Mouse (Mus musculus) forebrain, embryonic 13.5 days (tissue): ENCODE measurements at regions not wholly inside any gene's neighbourhood (a gene's known extent, or its start where the extent isn't known, plus 50 kb on each side); places are given as distances from the start of the nearest gene placed in this dataset.
A peak's percentile ranks its signal among the peaks of the same experiment; 100 is the strongest.

Experiments used
- ATAC-seq: fragments of 200-750 bp; cut with Nextera tagmentation; 2 replicates; pipeline ENCODE4 v1.8.0; 2017
- H3K27ac ChIP-seq: fragments of 300-500 bp; sonication (generic); 2 replicates; pipeline ENCODE4 v1.5.1; 2015; ENCODE audit warnings: inconsistent platforms, mild to moderate bottlenecking, moderate library complexity
- H3K27me3 ChIP-seq: fragments of 300-500 bp; sonication (generic); 2 replicates; pipeline ENCODE4 v1.6.1; 2015; ENCODE audit warnings: mild to moderate bottlenecking, inconsistent platforms
- H3K36me3 ChIP-seq: fragments of 300-500 bp; sonication (generic); 2 replicates; pipeline ENCODE4 v1.6.1; 2015; ENCODE audit warnings: mild to moderate bottlenecking, inconsistent platforms; ENCODE audit not compliant: poor library complexity, severe bottlenecking
- H3K4me1 ChIP-seq: fragments of 300-500 bp; sonication (generic); 2 replicates; pipeline ENCODE4 v1.6.1; 2015; ENCODE audit warnings: inconsistent platforms
- H3K4me2 ChIP-seq: fragments of 300-500 bp; sonication (generic); 2 replicates; pipeline ENCODE4 v1.6.1; 2015; ENCODE audit warnings: inconsistent platforms, mild to moderate bottlenecking, moderate library complexity
- H3K4me3 ChIP-seq: fragments of 300-500 bp; sonication (generic); 2 replicates; pipeline ENCODE4 v1.5.1; 2015; ENCODE audit warnings: mild to moderate bottlenecking, inconsistent platforms
- H3K9ac ChIP-seq: fragments of 300-500 bp; sonication (generic); 2 replicates; pipeline ENCODE4 v1.6.1; 2015; ENCODE audit warnings: mild to moderate bottlenecking, inconsistent platforms
- H3K9me3 ChIP-seq: fragments of 300-500 bp; sonication (generic); replicated peaks from 2 replicates; pipeline ENCODE4 v1.6.1; 2016; ENCODE audit warnings: inconsistent platforms
- WGBS: fragments of 180-500 bp; shearing (Covaris S2); methylation state at CpG from one replicate; pipeline ENCODE4 v1.1.7; 2015; 5-methylcytosine and 5-hydroxymethylcytosine counted together

DNA sequence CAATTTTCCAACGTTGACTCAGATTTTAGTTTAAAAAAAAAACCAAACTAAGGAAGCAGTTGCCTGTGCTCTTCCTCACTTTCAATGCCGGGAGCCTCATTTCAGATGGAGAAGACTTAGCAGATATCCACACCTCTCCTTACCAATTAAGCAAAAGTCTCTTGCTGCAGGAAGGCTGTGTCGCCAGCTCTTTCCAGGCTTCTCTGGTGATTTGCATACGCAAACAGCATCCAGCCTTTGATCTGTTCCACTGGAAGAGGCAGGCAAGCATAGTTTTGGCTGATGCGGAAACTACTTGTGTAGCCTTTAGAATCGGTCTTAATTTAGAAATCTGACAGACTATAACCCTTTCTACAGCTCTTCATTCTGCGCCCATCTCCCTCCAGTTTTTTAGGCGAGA, 108.5 kb downstream of the Cavin4 start:
- no peak overlapping the region for H3K4me3 ChIP-seq
- H3K9ac ChIP-seq, result no peak overlapping the region
- H3K4me1 ChIP-seq, result 0 out of 2 replicates have a peak, but pooled peaks cover 12% of the 10 kb centered on the region
- no peak for ATAC-seq
- H3K4me2 ChIP-seq, result no peak overlapping the region
- H3K27ac ChIP-seq, result no peak overlapping the region
- no peaks in the 10 kb centered on the region for H3K27me3 ChIP-seq
- H3K36me3 ChIP-seq, result no peaks in the 10 kb centered on the region
- no peaks in the 10 kb centered on the region for H3K9me3 ChIP-seq
- 52% methylated on average over 8 of the region's 8 CpGs for WGBS

DNA sequence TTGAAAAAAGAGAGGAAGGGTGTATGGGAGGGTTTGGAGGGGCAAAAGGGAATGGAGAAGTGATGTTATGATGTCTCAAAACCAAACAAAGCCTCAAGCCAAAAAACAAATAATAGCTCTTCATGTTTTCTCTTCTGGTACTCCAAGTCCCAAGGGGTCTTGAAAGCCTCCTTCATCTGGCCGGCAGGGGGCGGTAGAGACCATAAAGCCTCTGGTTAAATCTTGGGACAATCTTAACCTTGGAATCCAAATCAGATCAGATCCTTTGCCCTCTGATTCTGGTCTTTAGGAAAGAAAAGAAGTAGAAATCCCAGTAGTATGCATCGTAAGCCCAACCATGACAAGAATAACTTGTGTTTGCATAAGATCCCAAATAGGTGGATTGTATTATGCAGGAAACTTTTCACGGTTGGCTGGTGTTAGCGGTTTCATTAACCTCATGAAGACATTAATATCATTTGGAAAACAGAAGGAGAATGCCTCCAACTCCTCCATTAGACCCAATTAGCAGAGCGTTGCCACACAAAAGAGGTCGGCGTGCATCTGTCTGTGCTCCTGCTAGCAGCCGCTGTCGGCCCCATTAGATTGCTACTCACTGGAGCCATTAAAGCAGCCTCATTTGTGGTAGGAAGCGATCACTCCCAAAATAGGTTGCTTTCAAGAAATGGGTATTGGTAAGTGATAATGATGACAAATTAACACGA, 116.0 kb downstream of the Cavin4 start:
- no peaks in the 10 kb centered on the region for H3K9me3 ChIP-seq
- peak; percentile 92 for ATAC-seq
- no peaks in the 10 kb centered on the region for H3K27me3 ChIP-seq
- peaks cover 26% of the 10 kb centered on the region for H3K4me1 ChIP-seq
- H3K27ac ChIP-seq, result peak overlapping the region; percentile 55
- H3K9ac ChIP-seq, result no peak overlapping the region
- no peak overlapping the region for H3K4me3 ChIP-seq
- no peaks in the 10 kb centered on the region for H3K36me3 ChIP-seq
- H3K4me2 ChIP-seq, result peak overlapping the region; percentile 33; the same call in 1 of the 2 replicates
- WGBS, result 14% methylated on average over 12 of the region's 12 CpGs

DNA sequence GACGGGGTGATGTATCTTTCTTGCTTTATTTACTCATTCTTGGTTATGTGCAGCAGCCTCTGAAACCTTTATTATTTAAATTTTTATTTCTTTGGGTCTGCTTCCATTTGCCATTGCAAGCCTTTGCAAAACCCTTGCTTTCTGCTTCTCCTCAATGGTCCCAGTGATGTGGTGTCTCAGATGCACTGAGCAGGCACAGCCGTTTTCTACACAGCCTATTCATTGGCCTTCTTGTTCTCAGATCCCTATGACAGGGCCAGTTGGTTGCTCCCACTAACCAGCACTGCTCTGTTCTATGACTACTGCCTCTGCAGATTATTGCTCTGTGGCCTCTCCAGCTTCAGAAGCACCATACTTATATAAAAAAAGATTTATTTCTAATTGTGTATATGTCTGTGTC, 116.6 kb downstream of the Cavin4 start:
- Histone ChIP-seq H3K27ac (peak overlapping the region; percentile 55; the same call in 1 of the 2 replicates), H3K27me3 (no peaks in the 10 kb centered on the region), H3K4me2 (peak overlapping the region; percentile 33; the same call in 1 of the 2 replicates), H3K4me3 (no peak overlapping the region), H3K9ac (no peak overlapping the region), H3K36me3 (no peaks in the 10 kb centered on the region), H3K4me1 (peaks cover 26% of the 10 kb centered on the region), H3K9me3 (no peaks in the 10 kb centered on the region)
- peak; percentile 88 for ATAC-seq
- WGBS, result 39% methylated on average over 2 of the region's 2 CpGs

DNA sequence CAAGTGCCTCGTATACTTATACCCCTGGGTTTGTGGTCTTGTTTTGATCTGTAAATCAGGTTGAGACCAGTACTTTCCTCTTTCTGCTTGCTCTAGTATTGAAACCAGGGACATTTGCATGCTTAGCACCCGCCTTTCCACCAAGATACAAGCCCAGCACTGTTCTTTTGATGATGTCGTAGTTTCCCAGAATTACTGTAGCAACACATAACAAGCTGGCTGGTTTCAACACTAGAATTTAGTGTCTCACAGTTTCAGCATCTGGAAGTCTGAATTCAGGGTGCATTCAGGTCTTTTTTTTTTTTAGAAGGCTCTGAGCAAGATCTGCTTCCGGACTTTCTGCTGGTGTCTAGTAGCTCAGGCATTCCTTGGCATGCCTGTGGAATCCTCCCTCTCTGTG, 117.8 kb downstream of the Cavin4 start:
- Histone ChIP-seq H3K27me3 (no peaks in the 10 kb centered on the region), H3K4me3 (no peak overlapping the region), H3K4me1 (peaks cover 26% of the 10 kb centered on the region), H3K9me3 (no peaks in the 10 kb centered on the region), H3K9ac (no peak overlapping the region), H3K27ac (no peak overlapping the region), H3K36me3 (no peaks in the 10 kb centered on the region), H3K4me2 (no peak overlapping the region)
- ATAC-seq, result no peak
- WGBS, result 67% methylated on average over 4 of the region's 4 CpGs

DNA sequence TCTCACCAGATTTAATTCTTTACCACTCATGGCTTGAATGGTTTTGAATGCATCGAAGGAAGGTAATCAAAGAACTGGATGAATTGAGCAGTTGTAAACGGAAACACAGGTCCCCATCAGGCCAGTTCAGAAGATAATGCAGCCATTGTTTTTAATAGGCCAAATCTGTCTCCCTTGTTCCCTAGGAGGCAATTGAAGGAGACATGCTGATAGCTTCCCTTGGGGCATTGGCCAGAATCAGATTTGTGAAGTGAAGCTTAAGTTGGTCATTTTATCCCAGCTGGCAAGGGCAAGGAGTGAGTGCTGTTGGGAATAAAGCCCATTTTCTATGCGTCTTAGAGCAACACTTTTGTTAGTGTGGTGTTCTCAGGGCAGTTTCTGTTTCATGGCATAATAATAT, 119.4 kb downstream of the Cavin4 start:
- WGBS, result 17% methylated on average over 3 of the region's 3 CpGs
- Histone ChIP-seq H3K4me3 (no peak overlapping the region), H3K9me3 (no peaks in the 10 kb centered on the region), H3K27ac (no peak overlapping the region), H3K9ac (no peak overlapping the region), H3K4me1 (peaks cover 26% of the 10 kb centered on the region), H3K4me2 (no peak overlapping the region), H3K27me3 (no peaks in the 10 kb centered on the region), H3K36me3 (no peaks in the 10 kb centered on the region)
- ATAC-seq, result no peak

DNA sequence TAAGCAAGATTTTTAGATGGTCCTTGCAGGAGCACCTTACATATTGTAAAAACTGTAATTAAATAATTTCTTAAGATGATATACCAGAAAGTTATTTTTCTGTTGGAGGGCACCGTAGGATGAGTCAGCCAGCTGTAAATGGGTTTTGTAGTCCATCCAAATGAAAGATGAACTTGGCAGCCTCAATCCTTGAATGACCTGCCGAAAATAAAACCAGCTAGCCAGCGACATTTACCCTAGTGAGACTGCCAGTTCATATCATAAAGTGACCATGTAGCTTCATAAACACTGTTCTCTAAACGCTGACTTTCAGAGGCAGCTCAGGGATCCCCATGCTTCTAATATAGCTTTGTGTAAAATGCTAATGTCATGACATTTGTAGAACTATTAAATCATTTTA, 127.8 kb downstream of the Cavin4 start:
- WGBS, result 94% methylated on average over 4 of the region's 4 CpGs
- no peaks in the 10 kb centered on the region for H3K27me3 ChIP-seq
- H3K4me3 ChIP-seq, result no peak overlapping the region
- no peak overlapping the region for H3K4me2 ChIP-seq
- H3K27ac ChIP-seq, result no peak overlapping the region
- H3K36me3 ChIP-seq, result no peaks in the 10 kb centered on the region
- H3K9me3 ChIP-seq, result no peaks in the 10 kb centered on the region
- H3K4me1 ChIP-seq, result no peaks in the 10 kb centered on the region
- no peak overlapping the region for H3K9ac ChIP-seq
- ATAC-seq, result no peak

DNA sequence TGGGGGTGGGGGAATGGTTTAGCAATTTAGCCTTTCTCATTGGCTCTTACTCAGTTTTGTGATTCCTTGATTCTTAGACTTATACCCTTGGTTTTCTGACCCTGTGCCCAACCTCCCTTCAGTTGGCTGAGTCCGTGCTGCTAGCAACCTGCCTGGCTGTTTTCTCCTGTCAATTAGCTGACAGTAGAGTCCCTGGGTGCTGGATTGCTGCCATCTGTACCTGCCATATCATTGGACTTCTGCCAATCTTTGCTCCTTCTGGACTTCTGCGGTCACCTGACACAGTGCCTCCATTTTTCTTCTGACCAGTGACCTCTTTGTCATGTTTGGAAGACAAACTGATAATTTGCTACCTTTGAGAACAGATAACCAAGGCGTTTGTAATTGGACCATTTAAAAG, 140.5 kb downstream of the Cavin4 start:
- H3K27me3 ChIP-seq, result no peaks in the 10 kb centered on the region
- H3K4me3 ChIP-seq, result no peak overlapping the region
- no peak overlapping the region for H3K27ac ChIP-seq
- no peak overlapping the region for H3K9ac ChIP-seq
- H3K4me2 ChIP-seq, result no peak overlapping the region
- WGBS, result 57% methylated on average over 3 of the region's 3 CpGs
- H3K36me3 ChIP-seq, result no peaks in the 10 kb centered on the region
- H3K4me1 ChIP-seq, result peaks cover 8% of the 10 kb centered on the region; the same call in 1 of the 2 replicates
- H3K9me3 ChIP-seq, result no peaks in the 10 kb centered on the region
- ATAC-seq, result 0 out of 2 replicates have a peak, but pooled peaks have one; percentile 6

DNA sequence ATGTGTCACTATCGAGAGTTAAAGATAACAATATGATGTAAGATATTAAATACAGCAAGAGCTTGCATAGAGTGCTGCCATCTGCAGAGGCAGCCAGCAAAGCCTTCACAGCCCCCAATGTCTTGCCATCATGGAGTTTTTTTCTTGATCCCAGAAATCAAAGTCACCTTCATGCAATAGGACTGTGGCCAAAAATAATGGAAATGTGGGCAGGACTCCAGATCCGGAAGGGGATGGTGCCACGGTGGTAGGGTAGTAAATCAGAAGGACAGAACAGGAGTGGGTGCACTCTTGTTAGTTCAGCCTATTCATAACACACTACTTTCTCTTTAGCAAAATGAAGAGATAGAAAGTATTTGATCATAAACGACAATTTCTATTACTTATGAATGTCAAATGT, 145.3 kb downstream of the Cavin4 start:
- Histone ChIP-seq H3K27me3 (no peaks in the 10 kb centered on the region), H3K36me3 (no peaks in the 10 kb centered on the region), H3K4me3 (no peak overlapping the region), H3K9me3 (no peaks in the 10 kb centered on the region), H3K4me2 (no peak overlapping the region), H3K9ac (no peak overlapping the region), H3K4me1 (peaks cover 4% of the 10 kb centered on the region; the same call in 1 of the 2 replicates), H3K27ac (no peak overlapping the region)
- no peak for ATAC-seq
- 96% methylated on average over 4 of the region's 4 CpGs for WGBS

DNA sequence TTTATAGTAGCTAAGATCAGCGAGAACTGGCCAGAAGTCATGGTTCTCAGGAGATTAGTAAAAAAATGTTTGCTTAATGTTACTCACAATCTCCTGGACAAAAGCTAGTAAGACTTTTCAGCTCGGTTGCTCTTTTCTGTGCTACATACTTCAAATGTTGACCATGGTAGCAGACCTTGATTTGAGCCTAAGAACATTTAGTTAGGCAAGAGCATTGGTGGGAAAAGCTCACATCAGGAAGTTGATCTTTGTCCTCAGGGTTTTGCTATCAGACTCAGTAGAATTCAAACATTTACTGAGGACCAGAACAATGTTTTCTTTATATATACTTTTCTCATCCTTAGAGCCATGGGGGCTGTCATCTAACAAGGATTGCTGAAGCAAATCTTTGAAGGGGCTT, 170.4 kb downstream of the Cavin4 start:
- no peaks in the 10 kb centered on the region for H3K36me3 ChIP-seq
- no peak overlapping the region for H3K4me2 ChIP-seq
- no peaks in the 10 kb centered on the region for H3K4me1 ChIP-seq
- no peaks in the 10 kb centered on the region for H3K9me3 ChIP-seq
- H3K4me3 ChIP-seq, result no peak overlapping the region
- ATAC-seq, result no peak
- no peak overlapping the region for H3K27ac ChIP-seq
- no peaks in the 10 kb centered on the region for H3K27me3 ChIP-seq
- H3K9ac ChIP-seq, result no peak overlapping the region
- WGBS, result 82% methylated on average over 2 of the region's 2 CpGs

DNA sequence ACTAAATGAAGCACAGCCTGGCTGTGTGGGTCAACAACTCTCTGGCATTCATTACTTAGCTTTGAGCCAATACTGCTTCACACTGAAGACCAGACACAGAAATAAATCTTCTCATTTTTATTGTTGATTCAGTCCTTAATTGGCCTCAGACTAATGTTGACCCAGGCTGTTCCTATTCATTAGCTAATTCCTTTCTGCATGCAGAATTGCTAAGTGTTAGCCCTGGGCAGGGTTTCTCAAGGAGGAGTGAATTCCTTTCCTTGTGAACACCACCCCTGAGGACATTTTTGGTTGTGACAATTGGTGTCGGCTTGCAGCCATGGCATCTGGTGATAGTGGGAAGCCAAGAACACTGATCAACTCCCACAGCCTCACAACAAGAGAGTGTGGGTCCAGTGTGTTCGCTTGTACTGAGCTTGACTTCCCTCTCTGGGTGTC, 179.5 kb downstream of the Cavin4 start:
- no peaks in the 10 kb centered on the region for H3K27me3 ChIP-seq
- 42% methylated on average over 2 of the region's 2 CpGs for WGBS
- no peak overlapping the region for H3K27ac ChIP-seq
- H3K9ac ChIP-seq, result no peak overlapping the region
- no peaks in the 10 kb centered on the region for H3K9me3 ChIP-seq
- no peaks in the 10 kb centered on the region for H3K36me3 ChIP-seq
- H3K4me3 ChIP-seq, result no peak overlapping the region
- H3K4me2 ChIP-seq, result no peak overlapping the region
- ATAC-seq, result peak; percentile 94
- peaks cover 7% of the 10 kb centered on the region; the same call in 1 of the 2 replicates for H3K4me1 ChIP-seq

DNA sequence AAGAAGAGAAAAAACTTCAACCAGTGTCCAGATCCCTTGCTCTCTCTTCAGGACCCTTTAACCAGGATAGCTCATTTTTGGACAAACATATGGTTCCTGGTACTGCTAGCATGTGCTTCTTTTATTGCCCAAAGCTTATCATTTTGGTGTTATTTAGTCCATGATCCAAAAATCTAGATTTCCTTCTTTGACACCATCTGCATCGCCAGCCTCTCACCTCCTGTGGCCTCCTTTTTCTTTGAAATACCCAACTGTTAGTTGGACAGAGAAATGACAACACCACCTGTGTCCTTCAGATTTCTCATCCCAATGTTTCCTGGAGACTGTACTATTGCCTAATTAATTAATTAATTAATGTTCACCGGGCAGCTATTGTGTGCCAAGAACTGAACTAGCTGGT, 188.0 kb upstream of the Plppr1 start:
- Histone ChIP-seq H3K4me1 (no peaks in the 10 kb centered on the region), H3K9ac (no peak overlapping the region), H3K36me3 (no peaks in the 10 kb centered on the region), H3K27ac (no peak overlapping the region), H3K4me3 (no peak overlapping the region), H3K9me3 (no peaks in the 10 kb centered on the region), H3K4me2 (no peak overlapping the region), H3K27me3 (no peaks in the 10 kb centered on the region)
- ATAC-seq, result peak; percentile 51; the same call in 1 of the 2 replicates
- WGBS, result 48% methylated on average over 2 of the region's 2 CpGs

DNA sequence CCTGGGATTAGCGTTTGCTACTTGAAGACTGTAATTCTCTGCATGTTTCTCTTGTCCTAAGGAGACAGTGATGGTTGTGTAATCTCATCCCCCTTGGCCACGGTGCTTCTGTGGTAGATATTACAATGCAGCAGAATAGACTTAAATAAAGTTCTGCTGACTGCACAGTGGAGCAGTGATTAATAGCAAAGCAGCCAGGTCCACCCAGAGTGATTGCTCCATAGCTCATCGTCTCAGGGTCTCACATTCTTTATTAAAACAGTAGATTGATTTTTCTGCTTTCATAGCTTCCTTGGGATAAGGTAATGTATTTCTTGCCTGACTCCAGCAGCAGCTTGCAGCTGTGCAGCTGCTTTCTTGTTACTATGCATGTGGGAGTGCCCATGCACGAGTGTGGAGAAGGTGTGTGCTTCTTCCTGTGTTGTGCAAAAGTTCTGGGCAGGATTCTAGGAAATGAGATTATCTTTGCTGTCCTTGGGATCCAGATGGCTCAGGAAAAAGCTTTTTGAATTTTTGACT, 169.9 kb upstream of the Plppr1 start:
- no peak for ATAC-seq
- Histone ChIP-seq H3K4me1 (no peaks in the 10 kb centered on the region), H3K36me3 (no peaks in the 10 kb centered on the region), H3K27me3 (no peaks in the 10 kb centered on the region), H3K9ac (no peak overlapping the region), H3K4me2 (no peak overlapping the region), H3K27ac (no peak overlapping the region), H3K4me3 (no peak overlapping the region), H3K9me3 (no peaks in the 10 kb centered on the region)
- 78% methylated on average over 4 of the region's 4 CpGs for WGBS

DNA sequence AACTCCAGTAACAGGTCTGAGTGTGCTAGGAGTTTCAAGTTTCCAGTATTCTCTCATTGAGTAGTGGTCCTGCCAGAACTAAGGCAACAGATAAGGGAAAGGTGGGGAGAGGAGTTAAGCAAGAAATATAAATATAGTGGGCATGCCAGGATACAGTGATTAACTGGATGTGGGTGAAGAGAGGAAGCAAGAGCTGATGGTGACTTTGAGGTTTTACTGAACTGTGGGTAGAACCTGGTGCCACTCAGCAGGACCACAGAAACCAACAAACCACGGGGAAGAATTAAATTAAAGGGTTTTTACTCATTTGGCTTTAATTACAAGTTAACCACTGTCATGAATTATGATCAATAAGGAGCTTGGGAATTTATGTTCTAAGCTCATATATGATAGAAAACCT, 154.5 kb upstream of the Plppr1 start:
- Histone ChIP-seq H3K9ac (no peak overlapping the region), H3K27ac (no peak overlapping the region), H3K4me1 (no peaks in the 10 kb centered on the region), H3K27me3 (no peaks in the 10 kb centered on the region), H3K4me2 (no peak overlapping the region), H3K9me3 (no peaks in the 10 kb centered on the region), H3K36me3 (no peaks in the 10 kb centered on the region), H3K4me3 (no peak overlapping the region)
- WGBS, result 81% methylated on average over 1 of the region's 1 CpGs
- no peak for ATAC-seq
